Mouse (Mus musculus) splenic B cell, adult 2 months (primary cell): ENCODE results near the gene 4930562C15Rik.
"Not testable (repeated sequence)": the region's sequence is repeated elsewhere in the genome, so short reads cannot be mapped to it uniquely, and the experiment has no call there.

Experiments used
- DNase-seq: peaks from one replicate; pipeline ENCODE4 v3.0.0-alpha.2; 2011; ENCODE audit warnings: low read depth, low spot score
- H3K27me3 ChIP-seq: 2 replicates; pipeline ENCODE4 v1.6.1; 2012; ENCODE audit warnings: mild to moderate bottlenecking, low read length, moderate library complexity, mixed read lengths; ENCODE audit not compliant: control insufficient read depth, poor library complexity, insufficient read depth, severe bottlenecking
- H3K36me3 ChIP-seq: 2 replicates; pipeline ENCODE4 v1.6.1; 2012; ENCODE audit warnings: mild to moderate bottlenecking, low read length, moderate library complexity, mixed read lengths; ENCODE audit not compliant: control insufficient read depth, poor library complexity, insufficient read depth, severe bottlenecking

The 4930562C15Rik gene

DNA sequence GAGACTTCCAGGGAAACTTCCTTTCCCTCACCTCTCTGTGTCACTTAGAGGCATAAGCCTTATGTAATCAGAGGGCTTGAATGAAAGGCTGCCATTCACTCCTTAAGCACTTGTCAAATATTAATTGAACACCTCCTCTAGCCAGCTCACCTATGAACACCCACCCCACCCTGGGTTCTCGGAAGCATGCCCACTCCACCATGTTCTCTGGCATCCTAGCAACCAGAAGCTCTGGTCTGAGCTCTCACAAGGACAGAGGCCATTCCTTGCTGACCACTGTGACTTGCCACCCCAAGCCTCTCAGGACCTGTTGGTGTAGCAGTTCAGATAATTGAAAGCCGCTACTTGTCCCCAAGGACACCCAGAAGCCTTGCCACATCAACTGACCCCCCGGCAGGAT, at the start of gene 4930562C15Rik:
4930562C15Rik (plus strand) TSS at position 226 of the 400 bp plus-strand sequence.
- Histone ChIP-seq H3K36me3 (no peaks in the 10 kb centered on the region), H3K27me3 (no peaks in the 10 kb centered on the region)
- no peak for DNase-seq

- H3K36me3 ChIP-seq = no peaks in the 10 kb centered on the region
- no peaks in the 10 kb centered on the region for H3K27me3 ChIP-seq
- DNase-seq = no peak
These were observed 49.5 kb upstream of the 4930562C15Rik start for GRCm38 (mm10) chr16:4785706-4786105.

- Histone ChIP-seq H3K27me3 (no peaks in the 10 kb centered on the region), H3K36me3 (no peaks in the 10 kb centered on the region)
- DNase-seq = no peak
These were observed 47.0 kb upstream of the 4930562C15Rik start for GRCm38 (mm10) chr16:4788176-4788575.

DNA sequence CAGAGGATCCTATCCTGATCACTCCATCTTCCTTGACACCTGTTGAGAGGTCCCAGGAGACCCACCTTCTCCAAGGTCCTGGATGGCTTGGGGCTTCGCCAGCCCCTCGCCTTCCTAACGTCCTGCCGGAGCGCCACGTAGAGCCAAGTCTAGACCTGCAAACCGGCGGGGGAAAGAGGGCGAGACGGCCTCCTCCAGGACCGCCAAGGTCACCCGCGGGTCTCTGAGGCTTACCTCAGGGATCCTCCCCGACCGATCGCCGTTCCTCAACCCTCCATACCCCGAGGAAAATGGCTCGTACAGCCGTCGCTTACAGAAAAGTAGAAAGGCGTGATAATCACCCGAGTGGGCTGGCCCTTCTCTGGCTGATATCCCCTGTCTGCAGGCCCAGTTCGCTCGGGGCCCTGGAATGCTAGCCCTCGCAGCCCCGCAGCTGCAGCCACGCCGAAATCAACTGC, 45.9 kb upstream of the 4930562C15Rik start:
- H3K36me3 ChIP-seq = no peaks in the 10 kb centered on the region
- DNase-seq = no peak
- H3K27me3 ChIP-seq = no peaks in the 10 kb centered on the region

DNA sequence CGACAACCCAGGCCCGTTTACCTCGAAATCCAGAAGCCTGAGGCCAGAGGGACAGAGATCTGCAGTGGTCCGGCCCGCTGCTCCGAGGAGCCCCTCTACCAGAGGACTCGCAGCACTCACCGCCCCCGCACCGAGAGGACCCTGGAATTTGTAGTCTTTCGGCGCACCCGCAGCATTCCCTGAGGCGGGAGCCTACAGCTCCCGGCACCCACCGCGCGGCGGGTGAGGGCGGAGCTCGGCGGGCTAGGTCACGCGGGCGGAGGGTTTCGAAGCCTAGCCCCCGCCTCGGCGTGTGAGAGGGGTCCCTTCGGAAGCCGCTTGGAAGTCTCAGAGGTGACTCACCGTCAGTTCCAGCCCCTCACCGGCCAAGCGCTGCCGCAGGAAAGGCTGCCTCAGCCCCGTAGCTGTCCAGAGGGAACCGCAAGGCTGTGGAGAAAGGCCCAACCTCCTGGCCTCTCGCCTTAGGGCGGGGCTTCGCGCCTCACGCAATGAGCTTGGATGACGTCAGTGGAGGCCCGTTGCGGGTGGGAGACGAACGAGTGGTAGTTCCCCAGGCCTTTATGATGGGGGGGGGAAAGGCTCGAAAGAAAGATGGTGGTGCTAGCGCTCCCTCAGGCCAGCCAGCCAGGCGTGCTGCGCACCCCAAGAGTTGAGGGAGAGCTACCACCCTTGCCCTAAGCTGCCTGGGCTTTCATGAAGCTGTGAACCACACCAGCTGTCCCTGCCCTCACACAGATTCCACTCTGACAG, 45.2 kb upstream of the 4930562C15Rik start, which contains the start of gene Cdip1:
Cdip1 (minus strand) TSS at position 483 of the 750 bp plus-strand sequence.
- DNase-seq = peak; percentile 97
- no peaks in the 10 kb centered on the region for H3K27me3 ChIP-seq
- H3K36me3 ChIP-seq = no peaks in the 10 kb centered on the region

DNA sequence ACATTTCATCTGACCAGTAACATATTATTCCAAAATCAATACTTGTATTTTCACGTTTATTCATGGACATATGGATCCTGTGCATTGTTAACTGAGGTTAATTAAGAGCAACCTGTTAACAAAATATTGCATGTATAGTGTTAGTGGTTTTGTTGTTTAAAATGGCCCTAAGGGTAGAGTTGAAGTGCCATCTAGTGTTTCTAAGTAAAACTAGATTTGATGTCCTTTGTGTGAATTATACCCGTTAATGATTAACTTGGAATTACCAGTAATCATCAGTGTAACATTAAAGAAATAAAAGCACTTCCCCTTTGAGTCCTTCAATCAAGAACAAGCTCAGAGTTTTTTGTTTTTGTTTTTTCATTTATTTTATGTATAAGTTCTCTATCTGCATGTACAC, 43.9 kb upstream of the 4930562C15Rik start:
- no peaks in the 10 kb centered on the region for H3K27me3 ChIP-seq
- no peaks in the 10 kb centered on the region for H3K36me3 ChIP-seq
- DNase-seq = peak; percentile 62

GRCm38 (mm10) chr16:4796631-4797030, 38.6 kb upstream of the 4930562C15Rik start:
- H3K36me3 ChIP-seq = no peaks in the 10 kb centered on the region
- DNase-seq = no peak
- H3K27me3 ChIP-seq = no peaks in the 10 kb centered on the region

- DNase-seq = no peak
- Histone ChIP-seq H3K36me3 (no peaks in the 10 kb centered on the region), H3K27me3 (no peaks in the 10 kb centered on the region; the same call in 1 of the 2 replicates)
These were observed 16.9 kb upstream of the 4930562C15Rik start for GRCm38 (mm10) chr16:4818349-4818748.

GRCm38 (mm10) chr16:4824466-4824865, 10.8 kb upstream of the 4930562C15Rik start:
- DNase-seq, H3K27me3 ChIP-seq, H3K36me3 ChIP-seq: not testable (repeated sequence)

DNA sequence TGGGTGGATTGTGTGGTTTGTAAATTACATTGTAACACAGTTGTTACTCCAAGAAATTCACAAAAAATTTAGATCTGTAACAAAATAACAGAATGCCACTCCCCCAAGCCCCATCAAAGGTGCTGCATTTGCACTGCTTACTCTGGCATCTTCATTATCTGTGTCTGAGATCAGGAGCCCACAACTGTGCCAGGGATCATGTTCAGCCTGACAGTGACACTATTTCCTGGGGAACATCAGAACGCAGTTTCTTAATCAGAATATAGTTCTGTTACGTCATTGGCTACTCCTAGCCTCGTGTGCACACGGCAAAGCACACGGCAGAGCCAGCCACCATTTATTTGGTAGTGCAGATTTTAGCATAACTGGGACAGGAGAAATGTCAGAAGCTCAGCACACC, 7.6 kb upstream of the 4930562C15Rik start:
- DNase-seq = no peak

DNA sequence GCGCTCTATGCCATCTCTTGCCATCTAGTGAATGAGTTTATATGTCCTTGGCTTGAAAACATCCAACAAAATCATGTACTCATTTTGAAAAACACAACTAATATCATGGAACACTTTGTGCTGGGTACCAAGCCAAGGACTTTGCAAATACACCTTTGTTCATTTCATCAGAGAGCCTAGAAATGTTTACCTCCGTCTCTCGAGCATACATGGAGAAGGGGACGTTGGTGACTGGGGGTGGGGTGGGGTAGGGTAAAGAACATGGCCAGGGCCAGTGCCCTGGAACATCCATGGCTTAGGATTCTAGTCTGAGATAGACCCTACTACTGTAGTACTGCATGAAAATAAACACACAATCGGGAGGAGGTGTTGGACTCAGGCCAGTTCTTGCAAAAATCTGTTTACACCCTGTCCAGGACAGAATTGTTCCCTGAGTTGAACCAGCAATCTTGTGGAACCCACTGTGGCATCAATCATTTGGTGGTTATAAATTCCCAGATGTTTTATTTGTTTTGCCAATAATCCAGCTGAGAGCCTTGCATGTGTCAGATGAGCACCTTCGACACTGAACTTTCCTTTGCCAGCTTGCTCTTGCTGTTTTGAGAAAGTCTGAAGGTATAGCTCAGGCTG, 5.8 kb upstream of the 4930562C15Rik start:
- DNase-seq = no peak
- no peaks in the 10 kb centered on the region for H3K36me3 ChIP-seq
- H3K27me3 ChIP-seq = no peaks in the 10 kb centered on the region

More for the DNA sequence above, 7.6 kb upstream of the 4930562C15Rik start:
- Histone ChIP-seq H3K36me3 (no peaks in the 10 kb centered on the region), H3K27me3 (no peaks in the 10 kb centered on the region)

GRCm38 (mm10) chr16:4831650-4832419, 3.4 kb upstream of the 4930562C15Rik start:
- no peaks in the 10 kb centered on the region for H3K27me3 ChIP-seq
- H3K36me3 ChIP-seq = no peaks in the 10 kb centered on the region
- DNase-seq = no peak

GRCm38 (mm10) chr16:4833858-4834257, 1.4 kb upstream of the 4930562C15Rik start:
- no peaks in the 10 kb centered on the region for H3K27me3 ChIP-seq

DNA sequence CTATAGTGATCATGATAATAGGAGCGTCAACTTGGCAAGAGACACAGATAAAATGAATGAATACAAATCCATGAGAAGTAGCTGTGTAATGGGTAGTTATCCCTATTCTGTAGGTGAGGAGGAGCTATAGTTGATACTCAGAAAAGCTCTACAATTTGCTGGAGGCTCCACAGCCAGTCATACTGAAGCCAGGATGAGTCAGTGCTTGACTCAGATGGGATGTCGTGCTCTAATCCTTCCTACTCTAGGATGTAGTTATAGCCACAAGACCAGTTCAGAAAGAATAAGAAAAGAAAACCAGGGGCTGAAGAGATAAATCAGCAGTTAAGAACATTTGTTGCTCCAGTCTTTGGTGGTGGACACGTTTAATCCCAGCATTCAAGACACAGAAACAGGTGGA, 2.4 kb downstream of the 4930562C15Rik start:
- Histone ChIP-seq H3K36me3 (no peaks in the 10 kb centered on the region), H3K27me3 (no peaks in the 10 kb centered on the region)

More at GRCm38 (mm10) chr16:4833858-4834257, 1.4 kb upstream of the 4930562C15Rik start:
- no peak for DNase-seq
- no peaks in the 10 kb centered on the region for H3K36me3 ChIP-seq

DNA sequence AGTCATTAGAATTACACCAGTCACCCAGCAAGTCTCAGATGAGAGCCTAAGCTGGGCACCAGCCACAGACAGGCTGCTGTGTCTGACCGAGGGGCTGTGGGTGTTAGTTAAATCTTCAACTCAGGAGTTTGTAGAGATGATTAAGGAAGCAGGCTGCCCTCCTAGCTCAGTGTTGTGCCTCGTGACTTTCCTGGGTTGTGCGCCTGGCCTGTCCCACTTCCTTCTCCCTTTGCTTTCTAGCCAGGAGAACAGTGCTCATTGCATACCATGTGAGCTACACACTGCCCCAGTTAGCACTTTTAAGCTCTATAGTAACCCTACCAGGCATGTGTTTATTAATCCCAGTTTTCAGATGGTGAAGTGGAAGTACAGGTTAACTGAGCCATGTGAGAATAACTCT, 4.3 kb downstream of the 4930562C15Rik start:
- Histone ChIP-seq H3K36me3 (no peaks in the 10 kb centered on the region), H3K27me3 (no peaks in the 10 kb centered on the region)
- DNase-seq = no peak

More for the DNA sequence above, 2.4 kb downstream of the 4930562C15Rik start:
- no peak for DNase-seq
